Mouse (Mus musculus) Patski (cell line): Measurements from ENCODE around the gene Tceanc. TPM values are rescaled to one million over a fixed set of nuclear protein-coding genes. Genes with fewer than 3 reads are reported as not detected.
"Not testable (repeated sequence)": the region's sequence is repeated elsewhere in the genome, so short reads cannot be mapped to it uniquely, and the experiment has no call there.

ENCODE experiments used
- ATAC-seq: fragments of 100-300 bp; one replicate; pipeline ENCODE4 v1.8.0; 2021
- CTCF ChIA-PET: fragments of 350-600 bp; sonication (Branson Sonifier 250); formaldehyde crosslinking; loops from one replicate; lab custom pipeline; 2022; ENCODE audit warnings: inconsistent platforms; lab: Charles Lee
- POLR2A ChIA-PET: fragments of 350-600 bp; sonication (Branson Sonifier 250); formaldehyde crosslinking; loops from one replicate; lab custom pipeline; 2022; ENCODE audit warnings: antibody characterized with exemption, inconsistent platforms; lab: Charles Lee
- DNase-seq: peaks from one replicate; pipeline ENCODE4 v3.0.0-alpha.2; 2011; ENCODE audit warnings: low read depth, low spot score
- H3K27me3 ChIP-seq: fragments of 371-371 bp; one replicate; pipeline ENCODE4 v1.5.1; 2021
- CTCF ChIP-seq: fragments of 100-300 bp; IDR thresholded peaks from one replicate; pipeline ENCODE4 v1.5.1; 2021
- in situ Hi-C: fragments of 300-500 bp; cut with MboI; formaldehyde crosslinking; loops from 3 replicates; pipeline ENCODE4 v1.11.1; 2018; ENCODE audit warnings: low pct_unique_long_range_greater_than_20kb, mixed read lengths
- polyA plus RNA-seq: library from polyadenylated mRNA; unstranded; gene quantifications from one replicate; pipeline ENCODE4 v1.2.3, GENCODE M21; 2021

The Tceanc gene
- polyA plus RNA-seq, 1 experiment from 2014 or later, result 2.7 TPM

GRCm38 (mm10) chrX:166520782-166521181 is 2.4 kb upstream of the Tceanc start:
- in situ Hi-C loops, result no loop called here
- POLR2A ChIA-PET, result no interaction called here
- ATAC-seq (no peak), DNase-seq (no peak)
- no peak for TF ChIP-seq CTCF
- CTCF ChIA-PET, result no interaction called here
- no peaks in the 10 kb centered on the region for H3K27me3 ChIP-seq

- in situ Hi-C loops, result no loop called here
- TF ChIP-seq CTCF, result no peak
- no peaks in the 10 kb centered on the region for H3K27me3 ChIP-seq
- no peak for DNase-seq
- no peak for ATAC-seq
- ChIA-PET POLR2A (no interaction called here), CTCF (no interaction called here)
Observed at GRCm38 (mm10) chrX:166516631-166517030, 1.7 kb downstream of the Tceanc start.

- no peaks in the 10 kb centered on the region for H3K27me3 ChIP-seq
- ChIA-PET POLR2A (no interaction called here), CTCF (no interaction called here)
- no peak for TF ChIP-seq CTCF
- in situ Hi-C loops, result no loop called here
- no peak for DNase-seq
- no peak for ATAC-seq
Observed at GRCm38 (mm10) chrX:166515923-166516322, 2.4 kb downstream of the Tceanc start.

- CTCF ChIA-PET, result interaction anchor here (1.1 to 1.2 kb wide), 2 partner anchors 28 to 33 kb away, joined by 3 read pairs; no protein-coding TSS in a partner anchor
- POLR2A ChIA-PET, ATAC-seq, H3K27me3 ChIP-seq, DNase-seq: not testable (repeated sequence)
- in situ Hi-C loops, result loop anchor here (5.0 kb wide), 1 partner anchor 48 kb away; no protein-coding TSS in a partner anchor
Observed at GRCm38 (mm10) chrX:166514035-166514434, 4.3 kb downstream of the Tceanc start.

GRCm38 (mm10) chrX:166512071-166512470 is 6.3 kb downstream of the Tceanc start:
- H3K27me3 ChIP-seq, result no peaks in the 10 kb centered on the region
- CTCF ChIA-PET, result interaction anchor here (0.7 kb wide), 1 partner anchor 10 kb away, joined by 3 read pairs; no protein-coding TSS in a partner anchor
- TF ChIP-seq CTCF, result no peak
- no peak for DNase-seq
- no peak for ATAC-seq
- POLR2A ChIA-PET, result no interaction called here
- in situ Hi-C loops, result loop anchor here (5.0 kb wide), 1 partner anchor 50 kb away; no protein-coding TSS in a partner anchor

- DNase-seq (no peak), ATAC-seq (no peak)
- H3K27me3 ChIP-seq, result no peaks in the 10 kb centered on the region
- CTCF ChIA-PET, result no interaction called here
- in situ Hi-C loops, result loop anchor here (5.0 kb wide), 1 partner anchor 51 kb away; no protein-coding TSS in a partner anchor
- POLR2A ChIA-PET, result interaction anchor here (0.6 kb wide), 1 partner anchor 16 kb away, joined by 5 read pairs; no protein-coding TSS in a partner anchor
- TF ChIP-seq CTCF, result no peak
Observed at GRCm38 (mm10) chrX:166511107-166511506, 7.3 kb downstream of the Tceanc start.

- ATAC-seq (peak; percentile 92), DNase-seq (peak; percentile 80)
- ChIA-PET POLR2A (interaction anchor here (0.6 kb wide), 1 partner anchor 15 kb away, joined by 5 read pairs; no protein-coding TSS in a partner anchor), CTCF (no interaction called here)
- no peak for TF ChIP-seq CTCF
- in situ Hi-C loops, result loop anchor here (5.0 kb wide), 1 partner anchor 52 kb away; no protein-coding TSS in a partner anchor
- no peaks in the 10 kb centered on the region for H3K27me3 ChIP-seq
Observed at GRCm38 (mm10) chrX:166509761-166510738, 8.3 kb downstream of the Tceanc start.

GRCm38 (mm10) chrX:166504421-166504820 is 13.9 kb downstream of the Tceanc start:
- no peaks in the 10 kb centered on the region for H3K27me3 ChIP-seq
- CTCF ChIA-PET, result no interaction called here
- in situ Hi-C loops, result no loop called here
- ATAC-seq (no peak), DNase-seq (no peak)
- TF ChIP-seq CTCF, result no peak
- POLR2A ChIA-PET, result no interaction called here

GRCm38 (mm10) chrX:166499496-166500190 is 18.7 kb downstream of the Tceanc start:
- DNase-seq (no peak), ATAC-seq (no peak)
- ChIA-PET CTCF (no interaction called here), POLR2A (interaction anchor here (0.5 kb wide), 1 partner anchor 229 kb away, joined by 6 read pairs; no protein-coding TSS in a partner anchor)
- in situ Hi-C loops, result no loop called here
- no peaks in the 10 kb centered on the region for H3K27me3 ChIP-seq
- TF ChIP-seq CTCF, result no peak

- in situ Hi-C loops, result no loop called here
- no peak for DNase-seq
- no peaks in the 10 kb centered on the region for H3K27me3 ChIP-seq
- ATAC-seq, result no peak
- POLR2A ChIA-PET, result no interaction called here
- CTCF ChIA-PET, result no interaction called here
- TF ChIP-seq CTCF, result no peak
Observed at GRCm38 (mm10) chrX:166497771-166498170, 20.6 kb downstream of the Tceanc start.
